Mouse (Mus musculus): ENCODE data around the gene Klrb1c.
"Not testable (repeated sequence)": the region's sequence is repeated elsewhere in the genome, so short reads cannot be mapped to it uniquely, and the experiment has no call there.

The Klrb1c gene

GRCm38 (mm10) chr6:128798772-128799143, 9.7 kb upstream of the Klrb1c start:
- CTCF ChIA-PET = interaction anchor here (0.6 to 0.7 kb wide), 2 partner anchors 29 to 289 kb away, joined by 5 to 8 read pairs; no protein-coding TSS in a partner anchor

- CTCF ChIA-PET = interaction anchor here (0.6 to 0.7 kb wide), 2 partner anchors 30 to 290 kb away, joined by 5 to 8 read pairs; no protein-coding TSS in a partner anchor
These were observed 9.1 kb upstream of the Klrb1c start for GRCm38 (mm10) chr6:128797936-128798771.

- CTCF ChIA-PET = interaction anchor here (0.7 kb wide), 1 partner anchor 45 kb away, joined by 3 read pairs; no protein-coding TSS in a partner anchor
These were observed 8.3 kb upstream of the Klrb1c start for GRCm38 (mm10) chr6:128797185-128797905.

DNA sequence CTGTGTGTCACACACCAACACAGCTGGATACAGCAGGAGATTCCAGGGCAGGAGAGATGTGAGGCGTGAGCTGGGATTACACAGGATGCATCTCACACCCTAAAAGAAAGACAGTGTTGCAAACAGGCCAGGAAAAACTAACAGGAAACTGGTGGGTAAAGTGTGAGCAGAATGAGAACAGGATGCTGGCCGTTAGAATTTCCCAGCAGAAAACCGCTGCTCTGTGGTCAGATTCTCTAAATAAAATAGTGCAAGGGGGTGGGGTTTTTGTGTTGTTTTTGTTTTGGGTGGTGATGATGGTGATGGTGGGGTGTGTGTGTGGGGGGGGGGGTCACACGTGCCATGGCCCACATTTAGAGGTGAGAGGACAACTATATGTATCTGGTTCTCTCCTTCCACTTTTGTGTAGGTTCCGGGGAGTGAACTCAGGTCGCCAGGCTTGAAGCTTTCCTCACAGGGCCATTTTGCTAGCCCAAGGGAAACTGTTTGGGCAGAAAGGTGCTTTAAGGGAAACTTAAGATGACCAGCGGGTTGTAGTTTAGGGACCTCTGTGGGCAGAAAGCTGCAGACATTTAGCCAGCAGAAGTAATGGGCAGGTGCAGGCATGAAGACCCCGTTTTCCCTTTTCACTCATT, 7.4 kb upstream of the Klrb1c start:
- CTCF ChIA-PET = interaction anchor here (0.7 kb wide), 1 partner anchor 46 kb away, joined by 3 read pairs; no protein-coding TSS in a partner anchor

DNA sequence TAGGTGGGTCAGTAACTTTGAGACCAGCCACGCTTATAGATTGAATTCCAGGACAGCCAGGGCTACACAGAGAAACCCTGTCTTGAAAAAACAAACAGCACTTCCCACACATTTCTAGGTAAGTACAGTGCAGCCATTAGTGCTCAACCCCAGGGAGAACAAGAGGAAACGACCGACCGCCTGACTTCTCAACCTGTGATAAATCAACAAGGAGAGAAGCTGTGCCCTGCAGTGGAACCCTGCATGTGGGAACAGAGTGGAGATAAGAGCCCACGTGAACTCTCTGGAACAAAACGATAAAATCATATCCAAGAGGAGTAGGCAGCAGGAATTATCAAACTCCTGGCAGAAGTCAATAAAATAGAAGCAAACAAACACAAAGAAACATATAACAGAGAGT, 4.7 kb upstream of the Klrb1c start:
- CTCF ChIA-PET = no interaction called here

DNA sequence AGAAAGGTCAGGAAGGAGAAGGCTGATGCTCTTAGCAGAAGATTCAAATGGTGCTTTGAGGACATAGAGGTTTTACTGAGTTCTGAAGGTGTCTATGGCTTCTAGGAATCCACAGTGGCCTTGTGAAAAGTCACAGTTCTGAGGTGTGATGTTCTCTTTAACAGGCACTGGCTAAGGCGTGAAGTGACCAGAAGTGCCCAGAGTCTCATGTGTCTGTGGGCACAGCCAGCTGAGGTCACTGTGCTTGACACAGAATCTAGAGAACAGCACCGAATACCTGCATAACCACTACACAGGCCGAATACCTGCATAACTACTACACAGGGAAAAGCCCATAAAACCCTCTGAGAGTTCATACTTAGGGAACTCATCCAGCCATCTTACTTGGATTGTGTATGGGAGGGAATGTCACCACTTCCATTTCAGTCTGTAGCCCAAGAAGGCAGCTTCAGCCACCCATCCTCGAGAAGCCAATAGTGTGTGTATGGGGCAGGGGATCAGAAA, 1.5 kb upstream of the Klrb1c start:
- CTCF ChIA-PET = not testable (repeated sequence)

DNA sequence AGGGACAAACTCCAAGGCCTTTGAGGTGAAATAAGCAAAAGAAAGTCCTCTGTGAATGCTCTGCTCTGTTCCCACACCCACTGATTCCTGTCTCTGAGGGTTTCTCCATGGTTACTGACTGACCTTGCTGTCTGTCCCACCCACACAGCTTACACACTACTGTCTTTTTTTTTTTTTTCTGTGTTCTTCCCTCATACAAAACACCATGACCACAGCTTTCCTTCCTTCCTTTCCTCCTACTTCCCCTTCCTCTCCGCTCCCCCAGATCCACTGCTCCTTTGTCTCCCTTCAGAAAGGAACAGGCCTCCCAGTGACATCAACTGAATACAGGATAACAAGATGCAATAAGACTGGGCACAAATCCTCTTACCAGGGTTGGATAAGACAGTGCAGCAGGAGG, 498 bp downstream of the Klrb1c start:
- CTCF ChIA-PET = no interaction called here

GRCm38 (mm10) chr6:128786396-128786795, 2.6 kb downstream of the Klrb1c start:
- CTCF ChIA-PET = interaction anchor here (1.1 kb wide), 1 partner anchor 23 kb away, joined by 3 read pairs; no protein-coding TSS in a partner anchor

GRCm38 (mm10) chr6:128769481-128770253, 19.3 kb downstream of the Klrb1c start:
- CTCF ChIA-PET = interaction anchor here (0.6 to 0.9 kb wide), 2 partner anchors 17 to 26 kb away, joined by 3 to 4 read pairs; no protein-coding TSS in a partner anchor

DNA sequence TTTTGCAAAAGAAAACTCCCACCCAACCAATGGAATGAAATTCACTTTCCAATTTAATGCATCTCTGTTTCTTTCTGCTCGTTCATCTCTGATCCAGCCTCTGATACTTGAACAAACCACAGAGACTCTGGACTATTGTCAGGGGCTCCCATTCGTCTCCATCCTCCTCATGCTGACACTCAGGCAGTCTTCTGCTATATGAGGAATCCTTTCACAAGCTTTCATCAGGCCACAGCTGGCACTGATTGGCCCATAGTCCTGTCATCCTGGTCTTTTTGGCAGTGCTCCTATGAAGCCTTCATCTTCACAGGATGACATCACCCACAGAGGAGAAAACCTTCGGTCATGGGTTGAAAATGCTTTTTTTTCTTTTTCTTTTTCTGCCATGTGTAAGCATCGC, 21.0 kb downstream of the Klrb1c start:
- CTCF ChIA-PET = no interaction called here

GRCm38 (mm10) chr6:128766486-128767254, 22.3 kb downstream of the Klrb1c start:
- CTCF ChIA-PET = interaction anchor here (0.6 to 2.0 kb wide), 2 partner anchors 36 to 84 kb away, joined by 3 to 5 read pairs; no protein-coding TSS in a partner anchor

DNA sequence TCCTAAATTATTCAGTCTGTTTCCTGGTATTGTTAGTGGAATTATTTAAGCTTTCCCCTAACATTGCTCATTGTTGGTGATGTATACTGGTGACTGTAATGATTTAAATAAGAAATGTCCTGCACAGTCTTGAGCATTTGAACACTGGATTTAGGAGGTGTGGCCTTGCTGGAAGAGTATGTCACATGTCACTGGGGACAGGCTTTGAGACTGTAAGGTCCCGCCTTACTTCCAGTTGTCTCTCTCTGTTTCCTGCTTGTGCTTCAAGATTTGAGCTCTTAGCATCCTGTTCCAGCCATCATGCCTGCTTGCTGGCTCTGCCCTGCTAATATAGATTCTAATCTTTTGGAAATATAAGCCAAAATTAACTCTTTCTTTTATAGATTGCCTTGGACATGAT, 23.8 kb downstream of the Klrb1c start:
- CTCF ChIA-PET = interaction anchor here (0.6 to 2.0 kb wide), 2 partner anchors 38 to 164 kb away, joined by 3 to 5 read pairs; no protein-coding TSS in a partner anchor

DNA sequence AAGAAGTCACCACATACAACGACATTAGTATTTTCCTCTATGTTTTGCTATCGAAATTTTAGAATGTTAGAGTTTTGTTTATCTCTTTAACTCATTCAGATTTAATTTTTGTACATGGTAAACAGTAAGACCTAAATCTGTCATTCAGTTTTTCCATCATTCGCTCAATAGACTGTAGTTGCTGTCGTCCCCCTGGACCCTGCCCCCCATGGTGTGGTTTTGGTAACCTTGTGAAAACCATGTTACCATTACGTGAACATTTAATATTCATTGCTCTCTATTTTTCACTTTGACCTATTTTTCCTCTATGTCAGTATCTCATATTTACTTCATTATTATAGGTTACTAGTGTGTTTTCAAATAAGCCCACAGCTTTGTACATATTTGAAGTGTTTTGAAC, 24.4 kb downstream of the Klrb1c start:
- CTCF ChIA-PET = interaction anchor here (0.7 to 2.0 kb wide), 2 partner anchors 38 to 48 kb away, joined by 5 read pairs; no protein-coding TSS in a partner anchor

DNA sequence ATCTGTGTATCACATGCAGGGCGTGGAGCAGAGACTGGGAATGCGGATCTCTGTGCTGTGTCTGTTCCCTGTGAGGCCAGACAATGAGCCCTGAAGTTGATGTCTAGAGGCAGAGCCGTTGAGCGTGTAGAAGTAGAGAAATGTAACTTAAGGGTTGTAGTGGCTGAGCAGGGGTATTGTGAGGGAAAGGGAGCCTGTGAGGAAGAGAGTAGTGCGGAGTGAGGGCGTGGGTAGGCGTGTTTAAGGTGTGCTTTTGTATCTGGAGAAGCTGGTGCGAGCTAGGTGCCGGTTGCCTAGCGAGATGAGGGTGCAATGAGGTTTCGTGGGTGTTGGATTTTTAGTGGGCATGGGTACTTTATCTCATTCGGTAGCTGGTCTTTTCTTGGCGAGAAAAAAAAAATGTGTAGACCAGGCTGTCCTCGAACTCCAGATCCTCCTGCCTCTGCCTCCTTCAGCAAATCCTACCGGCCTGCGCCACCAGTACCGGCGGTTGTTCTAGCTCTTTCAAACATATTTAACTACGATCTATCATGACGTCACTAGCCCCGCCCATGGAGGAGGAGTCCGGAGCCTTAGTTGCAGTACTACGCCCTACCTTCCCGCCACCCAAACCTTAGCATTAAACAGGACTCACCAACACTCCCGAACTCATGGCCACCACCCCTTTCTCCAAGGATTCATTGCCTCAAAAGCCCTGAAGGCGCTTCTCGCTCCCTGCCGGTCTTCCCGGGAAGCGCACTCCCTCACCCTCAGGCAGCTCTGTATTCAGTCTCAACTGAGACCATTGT, 25.1 kb downstream of the Klrb1c start:
- CTCF ChIA-PET = interaction anchor here (0.6 to 1.0 kb wide), 3 partner anchors 23 to 179 kb away, joined by 3 to 5 read pairs (median 3); no protein-coding TSS in a partner anchor

DNA sequence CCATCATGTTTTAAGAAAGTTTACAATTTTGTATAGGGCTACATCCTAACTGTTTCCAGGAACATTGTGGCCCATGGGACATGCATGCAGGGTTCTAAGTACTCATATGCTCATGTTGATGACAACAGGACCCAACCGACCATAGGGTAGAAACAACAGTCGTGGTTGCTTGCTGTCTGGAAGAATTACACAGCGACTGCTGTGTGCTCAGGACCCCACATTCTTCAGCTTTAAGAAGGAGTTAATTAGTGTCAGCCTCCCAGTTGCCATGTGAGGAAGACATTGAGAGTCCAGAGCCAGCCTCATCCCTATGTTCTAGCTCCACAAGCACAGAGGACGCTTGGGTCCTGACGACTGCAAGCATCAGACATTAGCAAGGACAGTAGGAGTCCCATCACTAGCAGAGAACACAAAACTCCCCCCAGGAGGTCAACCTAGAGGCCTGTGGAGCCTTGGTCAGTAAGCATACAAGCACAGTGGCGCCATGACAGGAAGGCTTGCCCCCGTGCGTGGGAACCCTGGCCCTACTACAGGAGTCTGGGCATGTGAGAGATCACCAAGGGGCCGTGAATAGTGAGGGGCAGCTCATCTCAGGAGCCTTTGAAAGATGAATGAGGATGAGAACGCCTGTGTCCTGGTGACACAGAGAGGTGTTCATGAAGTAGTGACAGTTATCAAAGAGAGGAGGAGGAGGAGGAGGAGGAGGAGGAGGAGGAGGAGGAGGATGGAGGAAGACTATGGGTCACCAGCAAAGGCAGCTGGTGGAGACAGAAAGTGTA, 25.9 kb downstream of the Klrb1c start:
- CTCF ChIA-PET = interaction anchor here (1.0 kb wide), 1 partner anchor 24 kb away, joined by 3 read pairs; no protein-coding TSS in a partner anchor

- CTCF ChIA-PET = interaction anchor here (0.7 to 0.8 kb wide), 5 partner anchors 65 to 522 kb away, joined by 3 to 17 read pairs (median 6); no protein-coding TSS in a partner anchor
These were observed 27.9 kb downstream of the Klrb1c start for GRCm38 (mm10) chr6:128761144-128761540.

GRCm38 (mm10) chr6:128760416-128761143, 28.4 kb downstream of the Klrb1c start:
- CTCF ChIA-PET = interaction anchor here (0.7 to 0.8 kb wide), 5 partner anchors 65 to 523 kb away, joined by 3 to 17 read pairs (median 6); no protein-coding TSS in a partner anchor

Measured in spleen, embryonic (tissue).